Mouse (Mus musculus): ENCODE measurements around the gene Unc93b1. TPM values are rescaled to one million over a fixed set of nuclear protein-coding genes. Genes with fewer than 3 reads are reported as not detected.
"Not testable (repeated sequence)": the region's sequence is repeated elsewhere in the genome, so short reads cannot be mapped to it uniquely, and the experiment has no call there.

Gene Unc93b1
- polyA plus RNA-seq, 1 experiment from 2014 or later = 19.8 TPM

GRCm38 (mm10) chr19:3962469-3962868 is 27.5 kb downstream of the Unc93b1 start:
- WGBS = 19% methylated on average over 2 of the region's 2 CpGs

GRCm38 (mm10) chr19:3964030-3964429 is 29.0 kb downstream of the Unc93b1 start:
- Histone ChIP-seq H3K36me3 (ENCODE audit: control insufficient read depth, insufficient read depth) (no peaks in the 10 kb centered on the region), H3K9ac (ENCODE audit: low read length) (no peak overlapping the region), H3K4me2 (ENCODE audit: low read depth, low read length) (no peak overlapping the region), H3K27me3 (ENCODE audit: control insufficient read depth, insufficient read depth, low read length) (no peaks in the 10 kb centered on the region), H3K9me3 (replicated peaks; ENCODE audit: control insufficient read depth, low read length) (no peaks in the 10 kb centered on the region), H3K4me3 (ENCODE audit: low read length) (no peak overlapping the region), H3K4me1 (ENCODE audit: control insufficient read depth, insufficient read depth, low read length) (0 out of 2 replicates have a peak, but pooled peaks cover 3% of the 10 kb centered on the region), H3K27ac (ENCODE audit: low read length) (no peak overlapping the region)
- no peak for ATAC-seq (replicated peaks; ENCODE audit: extremely low read depth, insufficient read depth, low FRiP score)
- WGBS = 73% methylated on average over 4 of the region's 4 CpGs

More at GRCm38 (mm10) chr19:3962469-3962868, 27.5 kb downstream of the Unc93b1 start:
- H3K9me3 ChIP-seq (replicated peaks; ENCODE audit: control insufficient read depth, low read length) = no peaks in the 10 kb centered on the region
- H3K36me3 ChIP-seq (ENCODE audit: control insufficient read depth, insufficient read depth) = no peaks in the 10 kb centered on the region
- H3K4me2 ChIP-seq (ENCODE audit: low read depth, low read length) = no peak overlapping the region
- H3K4me3 ChIP-seq (ENCODE audit: low read length) = no peak overlapping the region
- H3K27me3 ChIP-seq (ENCODE audit: control insufficient read depth, insufficient read depth, low read length) = no peaks in the 10 kb centered on the region
- H3K27ac ChIP-seq (ENCODE audit: low read length) = no peak overlapping the region
- 0 out of 2 replicates have a peak, but pooled peaks cover 6% of the 10 kb centered on the region for H3K4me1 ChIP-seq (ENCODE audit: control insufficient read depth, insufficient read depth, low read length)
- H3K9ac ChIP-seq (ENCODE audit: low read length) = no peak overlapping the region
- ATAC-seq (replicated peaks; ENCODE audit: extremely low read depth, insufficient read depth, low FRiP score) = no peak

GRCm38 (mm10) chr19:3966330-3967075 is 31.5 kb downstream of the Unc93b1 start:
- Histone ChIP-seq H3K4me1 (ENCODE audit: control insufficient read depth, insufficient read depth, low read length) (0 out of 2 replicates have a peak, but pooled peaks cover 3% of the 10 kb centered on the region), H3K4me2 (ENCODE audit: low read depth, low read length) (no peak overlapping the region), H3K9ac (ENCODE audit: low read length) (no peak overlapping the region), H3K27me3 (ENCODE audit: control insufficient read depth, insufficient read depth, low read length) (no peaks in the 10 kb centered on the region; the same call in 1 of the 2 replicates), H3K27ac (ENCODE audit: low read length) (no peak overlapping the region), H3K4me3 (ENCODE audit: low read length) (no peak overlapping the region), H3K36me3 (ENCODE audit: control insufficient read depth, insufficient read depth) (no peaks in the 10 kb centered on the region), H3K9me3 (replicated peaks; ENCODE audit: control insufficient read depth, low read length) (no peaks in the 10 kb centered on the region)
- no peak for ATAC-seq (replicated peaks; ENCODE audit: extremely low read depth, insufficient read depth, low FRiP score)
- WGBS = 64% methylated on average over 11 of the region's 11 CpGs

GRCm38 (mm10) chr19:3967258-3967657 is 32.3 kb downstream of the Unc93b1 start:
- H3K4me3 ChIP-seq (ENCODE audit: low read length) = no peak overlapping the region
- H3K9me3 ChIP-seq (replicated peaks; ENCODE audit: control insufficient read depth, low read length) = no peaks in the 10 kb centered on the region
- no peak overlapping the region for H3K27ac ChIP-seq (ENCODE audit: low read length)
- WGBS = 35% methylated on average over 3 of the region's 3 CpGs
- no peaks in the 10 kb centered on the region; the same call in 1 of the 2 replicates for H3K27me3 ChIP-seq (ENCODE audit: control insufficient read depth, insufficient read depth, low read length)
- no peak overlapping the region for H3K9ac ChIP-seq (ENCODE audit: low read length)
- no peaks in the 10 kb centered on the region for H3K36me3 ChIP-seq (ENCODE audit: control insufficient read depth, insufficient read depth)
- ATAC-seq (replicated peaks; ENCODE audit: extremely low read depth, insufficient read depth, low FRiP score) = no peak
- 0 out of 2 replicates have a peak, but pooled peaks cover 3% of the 10 kb centered on the region for H3K4me1 ChIP-seq (ENCODE audit: control insufficient read depth, insufficient read depth, low read length)
- no peak overlapping the region for H3K4me2 ChIP-seq (ENCODE audit: low read depth, low read length)

GRCm38 (mm10) chr19:3972229-3972628 is 37.2 kb downstream of the Unc93b1 start, which contains the start of gene Aldh3b2:
TSS of gene Aldh3b2 (plus strand) at chr19:3972328.
- ATAC-seq (replicated peaks; ENCODE audit: extremely low read depth, insufficient read depth, low FRiP score) = no peak
- H3K9ac ChIP-seq (ENCODE audit: low read length) = no peak within 1 kb of the TSS
- WGBS = 50% methylated on average over 9 of the region's 9 CpGs
- H3K36me3 ChIP-seq (ENCODE audit: control insufficient read depth, insufficient read depth) = no peaks in the 10 kb centered on the region
- H3K27me3 ChIP-seq (ENCODE audit: control insufficient read depth, insufficient read depth, low read length) = no peaks in the 10 kb centered on the region; the same call in 1 of the 2 replicates
- H3K9me3 ChIP-seq (replicated peaks; ENCODE audit: control insufficient read depth, low read length) = no peaks in the 10 kb centered on the region
- 0 out of 2 replicates have a peak, but pooled peaks cover 1% of the 10 kb centered on the region for H3K4me1 ChIP-seq (ENCODE audit: control insufficient read depth, insufficient read depth, low read length)
- H3K27ac ChIP-seq (ENCODE audit: low read length) = no peak within 1 kb of the TSS
- H3K4me3 ChIP-seq (ENCODE audit: low read length) = no peak within 1 kb of the TSS
- no peak within 1 kb of the TSS for H3K4me2 ChIP-seq (ENCODE audit: low read depth, low read length)

- not testable (repeated sequence) for H3K36me3 ChIP-seq (ENCODE audit: control insufficient read depth, insufficient read depth); H3K27ac ChIP-seq (ENCODE audit: low read length); H3K4me3 ChIP-seq (ENCODE audit: low read length); ATAC-seq (replicated peaks; ENCODE audit: extremely low read depth, insufficient read depth, low FRiP score); H3K27me3 ChIP-seq (ENCODE audit: control insufficient read depth, insufficient read depth, low read length); H3K9ac ChIP-seq (ENCODE audit: low read length); H3K4me2 ChIP-seq (ENCODE audit: low read depth, low read length); H3K9me3 ChIP-seq (replicated peaks; ENCODE audit: control insufficient read depth, low read length); H3K4me1 ChIP-seq (ENCODE audit: control insufficient read depth, insufficient read depth, low read length)
- 74% methylated on average over 6 of the region's 6 CpGs for WGBS
These were observed 39.6 kb downstream of the Unc93b1 start for GRCm38 (mm10) chr19:3974608-3975007.

GRCm38 (mm10) chr19:3975866-3976265 is 40.9 kb downstream of the Unc93b1 start:
- no peaks in the 10 kb centered on the region for H3K36me3 ChIP-seq (ENCODE audit: control insufficient read depth, insufficient read depth)
- no peak overlapping the region for H3K27ac ChIP-seq (ENCODE audit: low read length)
- H3K9ac ChIP-seq (ENCODE audit: low read length) = no peak overlapping the region
- no peak overlapping the region for H3K4me2 ChIP-seq (ENCODE audit: low read depth, low read length)
- 77% methylated on average over 2 of the region's 2 CpGs for WGBS
- H3K4me3 ChIP-seq (ENCODE audit: low read length) = no peak overlapping the region
- no peak for ATAC-seq (replicated peaks; ENCODE audit: extremely low read depth, insufficient read depth, low FRiP score)
- H3K27me3 ChIP-seq (ENCODE audit: control insufficient read depth, insufficient read depth, low read length) = no peaks in the 10 kb centered on the region
- H3K4me1 ChIP-seq (ENCODE audit: control insufficient read depth, insufficient read depth, low read length) = no peaks in the 10 kb centered on the region
- H3K9me3 ChIP-seq (replicated peaks; ENCODE audit: control insufficient read depth, low read length) = no peaks in the 10 kb centered on the region

GRCm38 (mm10) chr19:3980309-3980708 is 45.3 kb downstream of the Unc93b1 start:
- Histone ChIP-seq H3K4me2 (ENCODE audit: low read depth, low read length) (no peak overlapping the region), H3K9me3 (replicated peaks; ENCODE audit: control insufficient read depth, low read length) (no peaks in the 10 kb centered on the region), H3K4me1 (ENCODE audit: control insufficient read depth, insufficient read depth, low read length) (peaks cover 5% of the 10 kb centered on the region), H3K27ac (ENCODE audit: low read length) (no peak overlapping the region), H3K27me3 (ENCODE audit: control insufficient read depth, insufficient read depth, low read length) (no peaks in the 10 kb centered on the region), H3K9ac (ENCODE audit: low read length) (no peak overlapping the region), H3K4me3 (ENCODE audit: low read length) (no peak overlapping the region), H3K36me3 (ENCODE audit: control insufficient read depth, insufficient read depth) (no peaks in the 10 kb centered on the region)
- ATAC-seq (replicated peaks; ENCODE audit: extremely low read depth, insufficient read depth, low FRiP score) = peak; percentile 75; the same call in 1 of the 2 replicates
- 11% methylated on average over 4 of the region's 4 CpGs for WGBS

GRCm38 (mm10) chr19:3980917-3981316 is 45.9 kb downstream of the Unc93b1 start:
- WGBS = 71% methylated on average over 9 of the region's 9 CpGs
- Histone ChIP-seq H3K4me1 (ENCODE audit: control insufficient read depth, insufficient read depth, low read length) (peaks cover 11% of the 10 kb centered on the region), H3K9ac (ENCODE audit: low read length) (no peak overlapping the region), H3K27me3 (ENCODE audit: control insufficient read depth, insufficient read depth, low read length) (no peaks in the 10 kb centered on the region), H3K9me3 (replicated peaks; ENCODE audit: control insufficient read depth, low read length) (no peaks in the 10 kb centered on the region), H3K27ac (ENCODE audit: low read length) (no peak overlapping the region), H3K36me3 (ENCODE audit: control insufficient read depth, insufficient read depth) (no peaks in the 10 kb centered on the region), H3K4me3 (ENCODE audit: low read length) (no peak overlapping the region), H3K4me2 (ENCODE audit: low read depth, low read length) (no peak overlapping the region)
- ATAC-seq (replicated peaks; ENCODE audit: extremely low read depth, insufficient read depth, low FRiP score) = no peak

Measured in heart, embryonic 16.5 days (tissue).